Mouse (Mus musculus) CD4-positive, CD25-positive, alpha-beta regulatory T cell, adult 4 months (primary cell): ENCODE results near the gene Ppp1r21. TPM values are rescaled to one million over a fixed set of nuclear protein-coding genes. Genes with fewer than 3 reads are reported as not detected.

Experiments
- ATAC-seq: one replicate; pipeline ENCODE4 v1.8.0; 2017
- polyA plus RNA-seq, 2 experiments: library from polyadenylated mRNA; unstranded; fragments of 100-300 nt; shearing (Covaris generic); gene quantifications; one replicate each; pipeline ENCODE4 v1.2.1; 2017

Ppp1r21 gene
- polyA plus RNA-seq, 2 experiments from 2014 or later = 26.4 to 39.4 TPM

DNA sequence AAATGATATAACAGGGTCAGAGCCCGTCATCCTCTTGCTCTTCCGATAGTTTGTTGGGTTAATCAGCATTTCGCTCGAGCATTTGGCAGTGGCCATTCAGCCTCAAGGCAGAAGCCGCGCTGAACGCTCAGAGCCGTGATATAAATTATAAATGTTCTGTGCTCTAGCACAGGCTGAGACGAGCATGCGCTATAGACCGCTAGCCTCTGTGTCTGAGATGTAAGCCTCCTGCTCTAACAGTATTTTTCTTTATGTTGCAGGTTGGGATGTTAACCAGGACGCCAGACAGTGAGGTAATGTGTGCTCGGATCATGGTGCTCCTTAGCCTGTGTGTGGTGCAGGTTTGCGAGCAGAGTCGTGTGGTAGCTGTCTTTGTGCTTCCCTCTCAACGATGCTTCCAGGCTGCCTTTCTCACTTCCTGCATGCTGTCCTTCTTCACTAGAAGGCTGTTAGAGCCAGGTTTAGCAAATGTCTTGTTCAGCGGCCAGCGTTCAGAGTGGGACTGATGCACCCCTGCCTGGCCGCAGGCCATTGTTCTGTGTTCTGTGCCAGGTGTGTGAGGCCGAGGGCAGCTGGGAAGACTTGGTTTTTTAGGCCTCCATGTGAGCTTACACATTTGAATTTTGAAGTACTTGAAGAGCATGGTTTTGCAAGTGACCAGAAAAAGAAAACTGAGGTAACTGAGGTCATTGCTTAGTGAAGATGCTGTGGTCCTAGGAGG is 48.8 kb downstream of the Ppp1r21 start:
- no peak for ATAC-seq

DNA sequence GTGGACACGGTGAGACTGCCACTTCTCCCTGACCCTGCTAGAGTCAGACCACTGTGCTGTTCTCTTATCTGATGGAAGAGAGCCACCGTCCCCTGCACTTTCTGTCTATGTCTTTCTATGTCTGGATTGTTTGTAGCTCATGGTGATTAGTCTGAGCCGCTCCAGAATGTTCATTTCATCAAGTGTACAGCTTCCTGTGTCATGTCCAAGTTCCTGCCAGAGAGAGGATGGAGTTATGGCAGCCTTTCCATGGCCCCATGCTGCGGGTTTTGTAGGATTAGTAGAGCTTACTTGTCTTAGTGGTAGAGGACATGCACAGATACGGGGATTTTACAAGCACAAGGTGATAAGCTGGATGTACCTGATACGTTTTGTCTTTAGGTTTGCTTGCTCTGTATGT is 50.6 kb downstream of the Ppp1r21 start:
- ATAC-seq = no peak

DNA sequence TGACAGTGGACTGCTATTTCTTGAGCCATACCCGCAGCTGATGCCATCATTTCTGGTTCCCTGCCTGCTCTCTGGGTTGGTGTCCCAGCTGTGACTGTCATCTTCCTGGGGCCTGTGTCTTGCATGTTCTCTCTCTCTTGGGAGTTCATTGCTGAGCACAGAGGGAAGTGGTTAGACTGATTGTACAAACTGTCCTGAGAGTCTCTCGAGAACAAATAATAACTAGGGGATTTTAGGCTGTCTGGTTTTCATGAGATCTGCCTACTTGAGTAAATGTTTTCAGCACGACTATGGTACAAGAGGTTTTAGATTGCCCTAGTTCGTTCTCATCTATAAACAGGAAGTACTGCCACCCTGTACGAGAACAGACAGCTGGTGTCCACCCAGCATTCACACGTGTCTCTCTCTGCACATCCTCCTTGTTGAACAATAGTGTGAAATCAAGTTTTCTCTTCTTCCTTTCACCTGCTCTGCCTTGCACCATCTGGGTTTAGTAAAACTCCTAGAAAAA is 51.6 kb downstream of the Ppp1r21 start:
- ATAC-seq = peak; percentile 89

- no peak for ATAC-seq
Observed at GRCm38 (mm10) chr17:88582999-88583398, 53.1 kb downstream of the Ppp1r21 start.

- no peak for ATAC-seq
Observed at GRCm38 (mm10) chr17:88583411-88583810, 53.5 kb downstream of the Ppp1r21 start.

DNA sequence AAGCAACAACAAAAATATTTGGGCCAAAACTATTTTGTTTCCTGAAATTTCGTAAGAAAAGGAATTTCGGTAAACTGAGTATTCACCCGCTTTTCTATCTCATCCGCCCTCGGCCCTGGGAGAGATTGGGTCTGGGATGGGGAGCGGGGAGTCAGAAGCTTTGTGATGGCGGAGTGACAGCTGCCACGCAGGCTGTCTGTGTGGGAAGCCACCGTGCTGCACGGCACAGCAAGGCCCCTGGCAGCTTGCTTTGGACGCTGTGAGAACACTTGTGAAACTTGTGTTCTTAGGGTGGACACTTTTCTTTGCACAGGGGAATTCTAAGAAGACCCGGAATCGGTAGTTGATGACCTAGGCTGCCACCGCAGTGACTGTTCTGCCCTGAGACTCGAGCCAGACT is 57.5 kb downstream of the Ppp1r21 start:
- no peak for ATAC-seq

- peak; percentile 54 for ATAC-seq
Observed at GRCm38 (mm10) chr17:88588228-88588627, 58.3 kb downstream of the Ppp1r21 start.

GRCm38 (mm10) chr17:88590251-88590650 is 60.3 kb downstream of the Ppp1r21 start:
- no peak for ATAC-seq

DNA sequence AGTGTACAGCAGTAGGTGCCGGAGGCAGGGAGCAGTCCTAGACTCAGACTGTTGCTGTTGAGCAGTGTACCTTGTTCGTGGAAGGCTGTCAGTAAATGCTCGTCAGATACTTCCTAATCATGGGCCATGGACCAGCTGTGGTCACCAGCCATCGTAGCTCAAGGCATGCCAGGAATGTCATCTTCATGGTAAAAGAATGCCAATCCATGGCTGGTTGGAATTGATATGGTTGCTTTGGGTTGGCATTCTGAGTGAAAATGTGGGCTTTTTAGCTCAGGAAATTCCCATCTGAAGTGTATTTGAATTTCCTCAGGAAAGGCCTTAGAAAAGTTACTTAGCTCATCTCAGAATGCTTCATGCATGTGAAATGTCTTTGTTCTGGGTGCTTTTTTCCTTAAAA is 65.2 kb downstream of the Ppp1r21 start:
- ATAC-seq = no peak

DNA sequence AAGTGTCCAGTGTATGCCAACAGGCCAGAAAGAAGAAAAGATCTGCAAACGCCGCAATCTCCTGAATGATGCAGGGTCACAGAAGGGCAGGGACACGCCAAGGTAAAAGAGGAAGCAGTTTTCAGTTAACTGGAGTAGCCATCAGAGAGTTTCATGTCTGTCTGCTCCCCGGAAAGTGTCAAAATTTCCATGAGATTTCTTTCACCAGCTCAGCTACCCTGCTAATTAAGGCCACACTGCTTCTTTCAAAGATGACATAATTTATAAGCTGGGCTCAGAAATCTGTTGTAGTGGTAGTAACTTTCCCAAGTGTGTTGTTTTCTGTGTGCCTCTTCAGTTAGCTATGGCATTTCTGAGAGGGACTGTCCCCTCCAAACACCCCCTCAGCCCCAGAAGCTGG is 66.2 kb downstream of the Ppp1r21 start:
- ATAC-seq = no peak

GRCm38 (mm10) chr17:88596544-88597221 is 66.8 kb downstream of the Ppp1r21 start:
- peak; percentile 77 for ATAC-seq

GRCm38 (mm10) chr17:88597222-88598055 is 67.5 kb downstream of the Ppp1r21 start, which contains the start of gene Ston1:
TSS of gene Ston1 (plus strand) at chr17:88597684.
- ATAC-seq = peak; percentile 6

DNA sequence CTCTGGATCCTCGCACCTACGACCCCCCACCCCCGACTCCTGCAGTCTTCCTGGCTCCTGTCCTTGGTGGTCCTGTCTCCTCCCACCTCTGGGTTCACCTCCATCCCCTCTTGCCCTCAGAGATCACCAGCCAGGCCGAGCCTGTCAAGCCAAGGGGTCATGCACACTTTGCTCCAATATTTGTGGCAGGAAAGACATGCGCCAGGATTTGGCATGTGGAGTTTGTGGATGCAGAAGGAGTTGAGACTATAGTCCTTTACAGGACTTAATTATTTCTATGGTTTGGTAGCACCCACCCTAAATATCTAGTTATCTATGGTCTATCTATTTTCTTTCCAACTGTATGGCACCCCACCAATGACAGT is 68.1 kb downstream of the Ppp1r21 start:
- ATAC-seq = no peak

DNA sequence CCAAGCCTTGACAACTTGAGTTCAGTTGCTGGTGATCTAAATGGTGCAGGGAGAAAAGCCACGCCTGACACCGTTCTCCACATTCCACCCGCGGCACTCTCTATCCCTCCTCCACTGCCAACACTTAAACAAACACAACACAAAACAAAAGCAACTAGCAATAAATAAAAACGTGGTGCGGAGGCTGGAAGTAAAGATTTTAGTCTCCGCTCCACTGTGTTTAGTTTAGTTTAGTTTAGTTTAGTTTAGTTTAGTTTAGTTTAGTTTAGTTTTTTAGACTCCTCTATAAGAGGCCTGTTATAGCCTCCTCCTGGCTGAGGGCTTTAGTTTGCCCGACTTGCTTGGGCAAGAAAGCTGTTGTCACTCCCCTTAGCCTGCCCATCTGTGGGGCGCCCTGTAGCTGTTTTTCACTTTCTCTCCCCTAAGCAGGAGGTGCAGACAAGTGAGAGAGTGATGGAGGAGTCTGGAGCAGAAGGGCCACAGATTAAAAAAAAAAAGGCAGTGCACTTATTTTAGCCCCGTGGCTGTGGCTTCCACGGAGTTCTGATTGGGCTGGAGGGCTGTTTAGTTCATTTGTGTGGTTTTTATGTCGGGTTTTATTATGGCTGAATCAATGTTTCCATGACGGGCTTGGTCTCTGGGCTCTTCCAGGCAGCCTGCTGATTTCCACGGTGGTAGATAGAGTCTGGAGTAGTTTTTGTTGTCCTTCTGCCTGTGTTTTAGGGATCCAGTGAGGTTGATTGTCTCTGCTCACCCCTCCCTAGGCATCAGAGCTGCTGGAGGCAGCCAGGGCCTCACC is 68.9 kb downstream of the Ppp1r21 start:
- ATAC-seq = peak; percentile 53

GRCm38 (mm10) chr17:88600492-88601026 is 70.6 kb downstream of the Ppp1r21 start:
- ATAC-seq = no peak

DNA sequence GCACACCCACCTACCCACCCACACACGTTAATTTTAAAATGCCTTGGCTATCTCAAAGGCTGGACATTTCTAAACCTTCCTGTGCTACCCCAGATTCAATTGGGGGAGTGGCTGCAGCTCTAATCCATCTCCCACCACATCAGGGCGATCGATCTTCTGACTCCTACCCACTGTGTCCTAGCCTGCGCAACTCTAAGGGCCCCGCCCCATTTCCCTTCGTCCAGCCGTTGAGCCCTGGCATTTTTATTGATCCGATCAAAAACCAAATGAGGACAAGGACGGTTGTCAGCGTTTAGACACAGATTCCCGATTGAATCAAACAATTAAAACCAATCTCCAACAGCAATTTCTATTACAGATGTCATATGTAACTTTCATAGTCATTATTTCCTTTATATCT is 74.0 kb downstream of the Ppp1r21 start:
- ATAC-seq = no peak

DNA sequence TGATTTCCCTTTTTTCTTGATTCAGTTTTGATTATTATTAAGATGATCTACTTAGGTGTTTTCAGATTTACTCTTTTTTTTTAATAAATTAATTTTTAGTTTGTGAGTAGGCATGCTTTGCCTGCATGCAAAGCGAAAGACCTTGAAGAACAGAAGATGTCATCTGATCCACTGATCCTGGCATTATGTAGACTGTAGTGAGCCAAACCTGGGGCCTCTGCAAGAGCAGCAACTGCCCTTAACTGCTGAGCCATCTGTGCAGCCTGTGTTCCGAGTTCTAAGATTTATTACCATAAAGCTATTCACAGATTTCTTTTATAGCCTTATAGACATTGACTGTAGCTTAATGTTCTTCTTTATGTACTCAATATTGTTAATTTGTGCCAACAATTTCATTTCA is 76.1 kb downstream of the Ppp1r21 start:
- no peak for ATAC-seq

DNA sequence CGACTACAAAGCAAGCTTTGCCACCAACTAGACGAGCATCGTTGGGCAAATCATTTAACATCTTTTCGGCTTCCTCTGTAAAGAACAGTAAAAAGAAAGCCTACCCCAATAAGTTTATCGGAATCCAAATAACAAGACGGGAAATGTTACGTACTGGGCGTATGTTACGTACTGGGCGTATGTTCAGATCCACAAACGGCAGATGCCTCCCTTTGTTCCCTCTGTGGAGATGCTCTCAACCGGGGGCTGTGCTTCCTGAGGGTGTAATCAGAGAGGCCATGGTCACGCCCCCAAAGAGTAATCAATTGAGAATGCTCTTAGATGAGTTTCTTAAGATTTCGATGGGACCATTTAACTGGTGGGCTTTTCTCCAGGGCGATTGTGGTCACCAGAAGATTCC is 79.4 kb downstream of the Ppp1r21 start:
- no peak for ATAC-seq

GRCm38 (mm10) chr17:88611057-88611456 is 81.1 kb downstream of the Ppp1r21 start:
- ATAC-seq = no peak

DNA sequence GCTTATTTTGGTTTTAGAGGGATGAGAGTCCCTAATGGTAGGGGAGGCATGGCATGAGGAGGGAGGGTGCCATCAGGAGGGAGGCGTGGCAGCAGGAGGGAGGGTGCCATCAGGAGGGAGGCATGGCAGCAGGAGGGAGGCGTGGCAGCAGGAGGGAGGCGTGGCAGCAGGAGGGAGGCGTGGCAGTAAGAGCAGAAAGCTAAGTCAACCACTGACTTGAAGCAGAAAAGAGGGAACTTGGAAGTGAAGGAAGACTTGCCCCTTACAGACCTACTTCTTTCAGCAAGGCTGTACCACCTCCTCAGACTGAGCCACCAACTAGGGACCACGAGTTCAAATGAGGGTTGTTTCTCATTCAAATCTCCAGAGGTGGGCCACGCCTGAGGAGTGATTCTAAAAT is 83.3 kb downstream of the Ppp1r21 start:
- no peak for ATAC-seq

- no peak for ATAC-seq
Observed at GRCm38 (mm10) chr17:88613721-88614120, 83.8 kb downstream of the Ppp1r21 start.

DNA sequence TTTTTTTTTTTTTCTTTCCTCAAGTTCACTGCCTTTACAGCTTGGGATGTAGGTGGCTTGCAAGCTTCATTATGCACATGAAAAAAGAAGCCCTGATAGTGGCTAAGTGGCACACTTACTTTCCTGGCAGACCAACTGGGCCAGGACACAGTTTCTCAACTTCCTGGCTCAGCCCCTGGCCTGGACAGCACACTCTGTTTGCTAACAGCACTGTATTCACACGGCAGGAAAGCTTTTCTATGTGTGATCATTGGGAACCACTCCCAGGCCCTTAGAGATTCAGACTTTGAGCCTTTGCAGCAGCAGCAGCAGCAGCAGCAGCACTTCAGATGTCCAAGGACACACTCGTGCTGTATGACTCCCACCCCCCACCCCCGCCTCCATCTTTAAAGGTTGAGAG is 84.3 kb downstream of the Ppp1r21 start:
- ATAC-seq = no peak
